Mouse (Mus musculus): ENCODE measurements around the gene Cdk2ap2.
A peak's percentile ranks its signal among the peaks of the same experiment; 100 is the strongest.
"Not testable (repeated sequence)": the region's sequence is repeated elsewhere in the genome, so short reads cannot be mapped to it uniquely, and the experiment has no call there.

Gene Cdk2ap2

GRCm38 (mm10) chr19:4115816-4116215 lies 18.8 kb downstream of the Cdk2ap2 start:
- DNase-seq (ENCODE audit: low read depth, low spot score): no peak

GRCm38 (mm10) chr19:4117006-4117405 lies 20.0 kb downstream of the Cdk2ap2 start:
- DNase-seq (ENCODE audit: low read depth, low spot score): no peak

- no peak for DNase-seq (ENCODE audit: low read depth, low spot score)
These were observed 21.4 kb downstream of the Cdk2ap2 start for GRCm38 (mm10) chr19:4118350-4118749.

GRCm38 (mm10) chr19:4119716-4120487 lies 22.9 kb downstream of the Cdk2ap2 start:
- DNase-seq (ENCODE audit: low read depth, low spot score): no peak

- DNase-seq (ENCODE audit: low read depth, low spot score): no peak
These were observed 23.5 kb downstream of the Cdk2ap2 start for GRCm38 (mm10) chr19:4120496-4120895.

GRCm38 (mm10) chr19:4121097-4121805 lies 24.3 kb downstream of the Cdk2ap2 start:
- DNase-seq (ENCODE audit: low read depth, low spot score): peak; percentile 98

GRCm38 (mm10) chr19:4121896-4122295 lies 24.9 kb downstream of the Cdk2ap2 start:
- not testable (repeated sequence) for DNase-seq (ENCODE audit: low read depth, low spot score)

GRCm38 (mm10) chr19:4122411-4123370 lies 25.7 kb downstream of the Cdk2ap2 start:
- DNase-seq (ENCODE audit: low read depth, low spot score): no peak

GRCm38 (mm10) chr19:4124432-4124831 lies 27.4 kb downstream of the Cdk2ap2 start:
- no peak for DNase-seq (ENCODE audit: low read depth, low spot score)

- not testable (repeated sequence) for DNase-seq (ENCODE audit: low read depth, low spot score)
These were observed 28.3 kb downstream of the Cdk2ap2 start for GRCm38 (mm10) chr19:4125268-4125667.

- peak; percentile 97 for DNase-seq (ENCODE audit: low read depth, low spot score)
These were observed 29.0 kb downstream of the Cdk2ap2 start, which contains the start of gene Aip for GRCm38 (mm10) chr19:4125741-4126696. TSS of gene Aip (minus strand) at chr19:4125858.

GRCm38 (mm10) chr19:4126759-4127495 lies 29.9 kb downstream of the Cdk2ap2 start:
- DNase-seq (ENCODE audit: low read depth, low spot score): no peak

GRCm38 (mm10) chr19:4129462-4129861 lies 32.5 kb downstream of the Cdk2ap2 start:
- DNase-seq (ENCODE audit: low read depth, low spot score): no peak

- DNase-seq (ENCODE audit: low read depth, low spot score): no peak
These were observed 33.1 kb downstream of the Cdk2ap2 start for GRCm38 (mm10) chr19:4130106-4130505.

- DNase-seq (ENCODE audit: low read depth, low spot score): no peak
These were observed 34.1 kb downstream of the Cdk2ap2 start for GRCm38 (mm10) chr19:4131075-4131474.

GRCm38 (mm10) chr19:4131768-4132167 lies 34.8 kb downstream of the Cdk2ap2 start:
- DNase-seq (ENCODE audit: low read depth, low spot score): no peak

GRCm38 (mm10) chr19:4134354-4134753 lies 37.4 kb downstream of the Cdk2ap2 start:
- no peak for DNase-seq (ENCODE audit: low read depth, low spot score)

- DNase-seq (ENCODE audit: low read depth, low spot score): not testable (repeated sequence)
These were observed 38.4 kb downstream of the Cdk2ap2 start for GRCm38 (mm10) chr19:4135229-4135962.

- DNase-seq (ENCODE audit: low read depth, low spot score): not testable (repeated sequence)
These were observed 39.0 kb downstream of the Cdk2ap2 start for GRCm38 (mm10) chr19:4135963-4136345.

All from skeletal muscle tissue, adult 2 months (tissue).